Mouse (Mus musculus) E14TG2a.4 (cell line): ENCODE data around the gene S100z.

ENCODE experiments used
- H3K27me3 ChIP-seq: 2 replicates; pipeline ENCODE4 v1.6.1; 2014; ENCODE audit warnings: low read length, control low read depth; ENCODE audit not compliant: insufficient read depth
- H3K36me3 ChIP-seq: 2 replicates; pipeline ENCODE4 v1.6.1; 2014; ENCODE audit warnings: low read length, control low read depth; ENCODE audit not compliant: insufficient read depth
- H3K4me1 ChIP-seq: replicated peaks from 2 replicates; pipeline ENCODE4 v1.6.1; 2014; ENCODE audit warnings: low read depth, low read length, control low read depth
- H3K4me3 ChIP-seq: replicated peaks from 2 replicates; pipeline ENCODE4 v1.5.1; 2014; ENCODE audit warnings: mild to moderate bottlenecking, low read length
- H3K9me3 ChIP-seq: 2 replicates; pipeline ENCODE4 v1.6.1; 2014; ENCODE audit warnings: low read length, control low read depth
- CTCF ChIP-seq: conservative IDR thresholded peaks from 2 replicates; pipeline ENCODE4 v1.5.1; 2014; ENCODE audit warnings: low read length
- NANOG ChIP-seq: IDR thresholded peaks from 2 replicates; pipeline ENCODE4 v1.6.1; 2014; ENCODE audit warnings: borderline replicate concordance, low read length, mixed read lengths
- POU5F1 ChIP-seq: IDR thresholded peaks from 2 replicates; pipeline ENCODE4 v1.6.1; 2014; ENCODE audit warnings: low read length, borderline replicate concordance

The S100z gene

DNA sequence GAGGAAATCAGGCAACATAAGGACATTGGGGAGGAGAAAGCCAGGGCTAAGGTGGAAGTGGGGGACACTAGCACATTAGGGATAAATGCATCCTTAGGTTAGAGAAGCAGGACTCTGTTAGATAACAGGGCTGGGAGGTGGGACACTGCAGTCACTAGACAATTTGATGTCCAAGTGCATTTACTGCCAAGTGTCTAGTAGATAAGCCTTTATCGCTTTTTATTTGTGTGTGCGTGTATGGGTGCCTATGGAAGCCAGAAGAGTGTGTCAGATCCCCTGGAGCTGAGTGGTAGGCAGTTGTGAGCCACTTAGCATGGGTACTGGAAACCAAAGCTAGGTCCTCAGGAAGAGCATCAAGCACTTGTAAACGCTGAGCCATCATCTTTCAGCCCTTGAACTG lies 4.2 kb downstream of the S100z start:
- Histone ChIP-seq H3K4me3 (no peak overlapping the region), H3K36me3 (no peaks in the 10 kb centered on the region), H3K4me1 (no peaks in the 10 kb centered on the region), H3K9me3 (no peaks in the 10 kb centered on the region), H3K27me3 (no peaks in the 10 kb centered on the region)
- TF ChIP-seq NANOG: no peak

DNA sequence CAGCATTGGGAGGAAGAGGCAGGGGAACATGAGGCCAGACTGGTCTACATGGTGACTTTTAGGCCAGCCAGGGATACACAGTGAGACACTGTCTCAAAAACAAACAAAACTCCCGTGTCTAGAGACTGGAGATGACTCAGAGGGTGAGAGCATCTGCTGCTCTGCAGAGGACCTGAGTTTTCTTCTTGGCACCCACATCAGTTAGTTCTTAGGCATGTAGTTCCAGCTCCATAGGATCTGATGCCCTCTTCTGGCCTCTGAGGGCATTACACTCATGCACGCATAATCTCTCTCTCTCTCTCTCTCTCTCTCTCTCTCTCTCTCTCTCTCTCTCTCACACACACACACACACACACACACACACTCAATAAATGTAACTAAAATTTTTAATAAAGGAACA lies 7.6 kb downstream of the S100z start:
- TF ChIP-seq POU5F1: no peak
- no peak for TF ChIP-seq NANOG
- peak; percentile 55 for TF ChIP-seq CTCF

GRCm38 (mm10) chr13:95451529-95451928 lies 27.0 kb downstream of the S100z start:
- Histone ChIP-seq H3K4me1 (no peaks in the 10 kb centered on the region), H3K9me3 (no peaks in the 10 kb centered on the region), H3K36me3 (no peaks in the 10 kb centered on the region), H3K4me3 (no peak overlapping the region), H3K27me3 (no peaks in the 10 kb centered on the region)
- no peak for TF ChIP-seq CTCF
- TF ChIP-seq POU5F1: no peak
- no peak for TF ChIP-seq NANOG

More for the DNA sequence above, 7.6 kb downstream of the S100z start:
- peaks cover 6% of the 10 kb centered on the region; the same call in 1 of the 2 replicates for H3K27me3 ChIP-seq
- H3K4me3 ChIP-seq: no peak overlapping the region
- no peaks in the 10 kb centered on the region for H3K36me3 ChIP-seq
- no peaks in the 10 kb centered on the region for H3K9me3 ChIP-seq
- H3K4me1 ChIP-seq: peaks cover 6% of the 10 kb centered on the region; the same call in 1 of the 2 replicates

DNA sequence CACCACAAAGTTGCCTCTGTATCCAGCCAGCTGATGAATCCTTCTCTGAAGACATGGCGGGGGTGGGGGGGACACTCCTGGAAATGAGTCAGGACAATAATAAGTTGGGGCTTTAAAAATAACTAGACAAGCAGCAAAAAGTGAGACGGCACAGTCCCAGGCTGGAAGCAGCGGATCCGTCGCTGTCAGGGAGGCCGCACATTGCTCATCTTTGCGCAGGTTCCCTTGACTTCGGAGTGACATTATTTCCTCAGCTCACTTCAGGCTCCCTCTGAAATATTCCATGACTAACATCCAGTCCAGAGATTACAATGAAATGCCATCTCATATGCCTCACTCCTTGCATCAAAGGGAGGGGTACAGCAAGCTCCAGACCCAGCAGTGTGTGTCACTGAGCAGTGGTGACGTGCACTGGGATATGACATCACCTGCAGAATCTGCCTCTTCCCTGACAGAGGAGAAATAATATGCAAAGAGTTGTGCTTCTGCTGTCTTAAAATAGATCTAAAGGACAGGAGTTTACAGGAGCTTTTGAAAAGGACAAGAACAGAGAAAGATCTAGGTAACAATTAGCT lies 27.8 kb downstream of the S100z start:
- TF ChIP-seq NANOG: no peak
- TF ChIP-seq POU5F1: no peak
- no peak for TF ChIP-seq CTCF
- H3K4me1 ChIP-seq: no peaks in the 10 kb centered on the region
- H3K4me3 ChIP-seq: no peak overlapping the region
- H3K36me3 ChIP-seq: no peaks in the 10 kb centered on the region
- no peaks in the 10 kb centered on the region for H3K9me3 ChIP-seq
- H3K27me3 ChIP-seq: peaks cover 4% of the 10 kb centered on the region

DNA sequence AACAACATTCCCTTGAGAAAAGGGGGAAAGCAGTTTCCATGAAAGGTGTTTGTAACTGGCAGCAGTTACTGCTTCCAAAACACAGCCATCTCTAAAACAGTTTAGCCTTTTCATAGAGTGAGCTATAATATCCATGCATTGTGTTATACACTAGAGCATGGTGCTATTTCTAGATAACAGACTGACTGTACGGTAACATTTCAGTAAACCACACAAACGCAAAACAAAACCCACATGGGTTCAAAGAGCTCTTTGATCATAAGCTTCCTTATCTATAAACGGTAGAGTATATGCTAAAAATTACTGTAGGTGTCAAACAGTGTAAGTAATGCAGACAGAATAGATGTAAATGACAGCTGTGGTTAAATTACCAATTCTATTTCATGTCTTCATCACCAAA lies 28.8 kb downstream of the S100z start:
- Histone ChIP-seq H3K9me3 (no peaks in the 10 kb centered on the region), H3K4me3 (no peak overlapping the region), H3K4me1 (peaks cover under 1% of the 10 kb centered on the region; the same call in 1 of the 2 replicates), H3K36me3 (no peaks in the 10 kb centered on the region), H3K27me3 (peaks cover 14% of the 10 kb centered on the region)
- TF ChIP-seq POU5F1: no peak
- no peak for TF ChIP-seq CTCF
- TF ChIP-seq NANOG: no peak

DNA sequence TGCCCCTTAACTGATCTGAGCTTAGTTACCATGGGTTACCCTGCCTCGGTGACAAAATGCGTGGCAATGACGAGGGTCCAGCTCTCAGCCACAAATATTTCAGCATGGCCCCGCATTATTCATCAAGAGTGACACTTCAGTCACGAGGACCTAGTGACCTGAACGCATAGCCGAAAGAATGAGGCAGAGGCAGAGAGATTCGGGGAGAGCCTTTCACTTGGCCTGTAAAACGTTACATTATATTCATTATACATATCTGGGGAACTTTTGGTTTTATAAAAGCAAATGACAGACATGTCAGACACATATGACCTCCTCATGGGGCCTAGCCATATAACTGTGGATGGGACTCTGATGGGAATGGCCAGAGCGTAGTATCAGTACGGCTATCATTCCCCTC lies 33.7 kb downstream of the S100z start, which contains the start of gene Crhbp:
Crhbp (minus strand) TSS at position 101 of the 400 bp plus-strand sequence.
- no peaks in the 10 kb centered on the region for H3K36me3 ChIP-seq
- H3K4me3 ChIP-seq: peak within 1 kb of the TSS; percentile 80
- H3K9me3 ChIP-seq: no peaks in the 10 kb centered on the region
- peaks cover 41% of the 10 kb centered on the region for H3K27me3 ChIP-seq
- peaks cover 18% of the 10 kb centered on the region for H3K4me1 ChIP-seq
- TF ChIP-seq NANOG (no peak), POU5F1 (no peak), CTCF (no peak)

DNA sequence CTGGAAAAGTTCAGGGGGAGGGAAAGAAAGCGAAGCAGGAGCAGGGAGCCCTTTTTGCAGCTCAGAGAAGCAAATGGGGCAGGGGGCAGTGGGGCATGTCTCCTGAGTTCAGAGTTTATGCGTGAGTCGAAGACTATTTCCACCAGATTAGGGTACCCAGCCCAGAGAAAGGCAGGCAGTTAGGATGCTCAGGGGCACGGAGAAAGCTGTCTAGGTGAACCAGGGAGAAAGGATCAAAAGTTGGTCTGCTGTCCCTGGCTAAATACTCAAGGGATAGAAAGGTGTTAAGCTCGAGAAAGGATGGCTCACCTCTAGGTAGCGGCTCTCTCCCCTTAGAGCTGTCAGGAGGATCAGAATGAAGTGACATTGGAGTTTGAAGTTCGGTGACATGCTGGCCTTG lies 34.2 kb downstream of the S100z start:
- peaks cover 18% of the 10 kb centered on the region for H3K4me1 ChIP-seq
- H3K9me3 ChIP-seq: no peaks in the 10 kb centered on the region
- TF ChIP-seq CTCF (no peak), POU5F1 (no peak), NANOG (no peak)
- H3K36me3 ChIP-seq: no peaks in the 10 kb centered on the region
- H3K4me3 ChIP-seq: peak overlapping the region; percentile 80
- H3K27me3 ChIP-seq: peaks cover 41% of the 10 kb centered on the region

- peak; percentile 26 for TF ChIP-seq CTCF
- no peak for TF ChIP-seq POU5F1
- no peak for TF ChIP-seq NANOG
- Histone ChIP-seq H3K27me3 (peaks cover 41% of the 10 kb centered on the region), H3K4me1 (peaks cover 18% of the 10 kb centered on the region), H3K9me3 (no peaks in the 10 kb centered on the region), H3K4me3 (peak overlapping the region; percentile 80), H3K36me3 (no peaks in the 10 kb centered on the region)
These were observed 34.9 kb downstream of the S100z start for GRCm38 (mm10) chr13:95443376-95444233.

- no peaks in the 10 kb centered on the region for H3K9me3 ChIP-seq
- H3K36me3 ChIP-seq: no peaks in the 10 kb centered on the region
- H3K27me3 ChIP-seq: peaks cover 41% of the 10 kb centered on the region
- peak overlapping the region; percentile 80; the same call in 1 of the 2 replicates for H3K4me3 ChIP-seq
- H3K4me1 ChIP-seq: peaks cover 18% of the 10 kb centered on the region
- TF ChIP-seq POU5F1 (no peak), CTCF (no peak), NANOG (no peak)
These were observed 35.6 kb downstream of the S100z start for GRCm38 (mm10) chr13:95442901-95443300.
